Mouse (Mus musculus) heart, postnatal 0 days (tissue): Measurements from ENCODE around the gene Nefh.

ENCODE experiments used
- CTCF ChIP-seq: IDR thresholded peaks from 2 replicates; pipeline ENCODE4 v1.5.1; 2016; ENCODE audit warnings: antibody characterized with exemption, control low read depth, low read depth
- EP300 ChIP-seq: IDR thresholded peaks from 2 replicates; pipeline ENCODE4 v1.6.1; 2016; ENCODE audit warnings: antibody characterized with exemption, low read depth

DNA sequence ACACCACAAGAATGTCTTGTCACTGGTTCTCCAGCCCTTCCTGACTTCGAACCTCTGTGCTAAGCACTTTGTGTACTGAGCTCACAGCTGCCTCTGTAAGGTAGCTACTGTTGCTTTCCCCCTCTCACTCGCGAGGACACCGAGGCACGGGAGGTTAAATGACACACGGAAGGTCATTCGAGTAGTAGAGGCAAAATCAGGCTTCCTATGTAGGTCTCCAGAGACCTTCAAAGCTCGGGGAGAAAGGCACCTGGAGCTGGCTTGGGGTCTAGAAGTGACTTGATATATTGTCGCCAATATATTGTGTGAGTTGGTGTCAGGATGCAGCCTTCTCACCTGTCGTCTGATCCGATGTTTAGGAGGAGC, 39.6 kb upstream of the Nefh start:
- TF ChIP-seq CTCF: no peak
- no peak for TF ChIP-seq EP300
